In the genomic region with DNA sequence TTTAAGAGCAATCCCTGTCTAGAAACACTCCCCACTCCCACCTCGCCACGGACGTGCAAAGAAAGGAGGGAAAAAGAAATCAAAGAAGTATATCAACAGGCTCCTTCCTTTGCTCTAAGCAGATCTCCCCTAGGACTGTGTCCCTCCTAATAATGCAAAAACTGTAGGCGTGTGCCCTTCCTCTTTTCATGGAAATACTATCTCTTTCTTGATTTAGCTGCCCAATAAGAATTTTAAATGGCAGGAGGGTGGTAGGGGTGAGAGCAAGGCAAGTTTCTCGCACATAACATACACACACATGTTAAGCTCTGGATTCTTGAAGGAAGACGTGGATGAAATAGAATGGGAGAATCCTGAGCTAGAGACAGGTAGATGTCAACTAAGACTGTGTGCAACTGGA, we compare ENCODE assay signal across 8 mouse cellular contexts. TPM values are rescaled to one million over a fixed set of nuclear protein-coding genes. Genes with fewer than 3 reads are reported as not detected.
DNase-seq lines count a peak whose midpoint lies in the region; ATAC-seq and TF ChIP-seq lines count a peak whose summit lies in the region.
"Had no signal": no experiment of that assay in that cellular context is flagged by ENCODE, and none has a peak within 500 bp of the region (broad histone marks: within the 10 kb centered on the region; RNA-seq: fewer than 3 reads in every experiment).

No protein-coding gene starts in this region.

- peak; percentile 3 for DNase-seq in lung, postnatal 0 days (ENCODE audit: low spot score)
- DNase-seq in lung, postnatal 36 days, result no peak
- DNase-seq in forebrain, embryonic 11.5 days (ENCODE audit: low spot score), result no peak
- no peak for DNase-seq in limb, embryonic 14.5 days (ENCODE audit: low spot score)
- no peak for DNase-seq in embryo, embryonic 10.5 days (ENCODE audit: low spot score)
- no peak for DNase-seq in left cerebral cortex, postnatal 4 days

- H3K4me3 ChIP-seq in lung, postnatal 0 days (ENCODE audit: low read depth, low read length), result peak overlapping the region; percentile 55
- peak overlapping the region; percentile 58 for H3K4me3 ChIP-seq in forebrain, embryonic 11.5 days (ENCODE audit: low read depth, low read length)
- H3K4me3 ChIP-seq in limb, embryonic 14.5 days (replicated peaks; ENCODE audit: low read length), result peak overlapping the region; percentile 44
- peak overlapping the region; percentile 64 for H3K4me3 ChIP-seq in stomach, embryonic 14.5 days (ENCODE audit: low read depth, low read length)

- no peak for ATAC-seq in lung, postnatal 0 days
- ATAC-seq in forebrain, embryonic 11.5 days (replicated peaks; ENCODE audit: low FRiP score), result no peak
- no peak for ATAC-seq in limb, embryonic 14.5 days (ENCODE audit: low FRiP score, low read depth)
- no peak for ATAC-seq in stomach, embryonic 14.5 days (ENCODE audit: insufficient number of reproducible peaks, insufficient read depth, low FRiP score, low read depth)

- H3K4me1 ChIP-seq in lung, postnatal 0 days (ENCODE audit: insufficient read depth, low read depth, low read length), result no peaks in the 10 kb centered on the region
- peaks cover 8% of the 10 kb centered on the region; the same call in 1 of the 2 replicates for H3K4me1 ChIP-seq in forebrain, embryonic 11.5 days (replicated peaks; ENCODE audit: control insufficient read depth, insufficient read depth, low read length)
- H3K4me1 ChIP-seq in limb, embryonic 14.5 days (ENCODE audit: control insufficient read depth, insufficient read depth, low read length), result peaks cover 13% of the 10 kb centered on the region
- H3K4me1 ChIP-seq in stomach, embryonic 14.5 days (ENCODE audit: control insufficient read depth, insufficient read depth, low read length), result peaks cover 9% of the 10 kb centered on the region; the same call in 1 of the 2 replicates

- TF ChIP-seq CTCF in lung, postnatal 0 days (IDR thresholded peaks at IDR 0.05), result no peak

- 0 out of 2 replicates have a peak overlapping the region, but pooled peaks have one; percentile 24 for H3K9ac ChIP-seq in lung, postnatal 0 days (replicated peaks; ENCODE audit: low read depth)
- peak overlapping the region; percentile 73 for H3K9ac ChIP-seq in forebrain, embryonic 11.5 days (ENCODE audit: low read length)
- H3K9ac ChIP-seq in limb, embryonic 14.5 days (ENCODE audit: low read depth, low read length, severe bottlenecking), result peak overlapping the region; percentile 52; the same call in 1 of the 2 replicates
- H3K9ac ChIP-seq in stomach, embryonic 14.5 days (replicated peaks; ENCODE audit: low read depth, low read length), result no peak overlapping the region

- no peaks in the 10 kb centered on the region for H3K27me3 ChIP-seq in lung, postnatal 0 days (replicated peaks; ENCODE audit: insufficient read depth, low read length)
- H3K27me3 ChIP-seq in forebrain, embryonic 11.5 days (ENCODE audit: control insufficient read depth, insufficient read depth, low read length), result no peaks in the 10 kb centered on the region
- no peaks in the 10 kb centered on the region for H3K27me3 ChIP-seq in limb, embryonic 14.5 days (ENCODE audit: control insufficient read depth, insufficient read depth, low read length)
- H3K27me3 ChIP-seq in stomach, embryonic 14.5 days (ENCODE audit: control insufficient read depth, insufficient read depth, low read length), result no peaks in the 10 kb centered on the region

- H3K9me3 ChIP-seq in lung, postnatal 0 days (ENCODE audit: low read length), result no peaks in the 10 kb centered on the region
- H3K9me3 ChIP-seq in forebrain, embryonic 11.5 days (ENCODE audit: control insufficient read depth, low read length), result no peaks in the 10 kb centered on the region
- no peaks in the 10 kb centered on the region for H3K9me3 ChIP-seq in limb, embryonic 14.5 days (ENCODE audit: control insufficient read depth, low read length)
- no peaks in the 10 kb centered on the region for H3K9me3 ChIP-seq in stomach, embryonic 14.5 days (ENCODE audit: control insufficient read depth, low read depth, low read length)

- H3K36me3 ChIP-seq in lung, postnatal 0 days (ENCODE audit: insufficient read depth, low read length), result no peaks in the 10 kb centered on the region
- H3K36me3 ChIP-seq in forebrain, embryonic 11.5 days (ENCODE audit: control insufficient read depth, insufficient read depth, low read length), result no peaks in the 10 kb centered on the region; the same call in 1 of the 2 replicates
- H3K36me3 ChIP-seq in limb, embryonic 14.5 days (ENCODE audit: control insufficient read depth, insufficient read depth, low read length), result peaks cover 11% of the 10 kb centered on the region
- peaks cover 8% of the 10 kb centered on the region for H3K36me3 ChIP-seq in stomach, embryonic 14.5 days (ENCODE audit: control insufficient read depth, insufficient read depth, low read length)

- H3K27ac ChIP-seq in lung, postnatal 0 days (ENCODE audit: low read length), result 0 out of 2 replicates have a peak overlapping the region, but pooled peaks have one; percentile 11
- H3K27ac ChIP-seq in forebrain, embryonic 11.5 days (ENCODE audit: low read depth, low read length), result no peak overlapping the region
- no peak overlapping the region for H3K27ac ChIP-seq in limb, embryonic 14.5 days (replicated peaks; ENCODE audit: low read depth, low read length)
- peak overlapping the region; percentile 28; the same call in 1 of the 2 replicates for H3K27ac ChIP-seq in stomach, embryonic 14.5 days (ENCODE audit: low read length)

- peak overlapping the region; percentile 78 for H3K4me2 ChIP-seq in lung, postnatal 0 days (replicated peaks; ENCODE audit: low read depth, low read length)
- H3K4me2 ChIP-seq in forebrain, embryonic 11.5 days (ENCODE audit: low read depth, low read length, severe bottlenecking), result peak overlapping the region; percentile 79
- peak overlapping the region; percentile 67 for H3K4me2 ChIP-seq in limb, embryonic 14.5 days (replicated peaks; ENCODE audit: low read depth, low read length, severe bottlenecking)
- H3K4me2 ChIP-seq in stomach, embryonic 14.5 days (replicated peaks; ENCODE audit: low read depth, low read length), result peak overlapping the region; percentile 72

- no peak for TF ChIP-seq EP300 in lung, postnatal 0 days (IDR thresholded peaks at IDR 0.05)

- WGBS in lung, postnatal 0 days, result 57% methylated on average over 6 of the region's 6 CpGs
- WGBS in forebrain, embryonic 11.5 days, result 79% methylated on average over 6 of the region's 6 CpGs
- 74% methylated on average over 6 of the region's 6 CpGs for WGBS in limb, embryonic 14.5 days
- WGBS in stomach, embryonic 14.5 days, result 62% methylated on average over 6 of the region's 6 CpGs

- TF ChIP-seq POLR2A in limb, embryonic 14.5 days (IDR thresholded peaks at IDR 0.05; ENCODE audit: borderline replicate concordance, extremely low read depth, insufficient read depth, insufficient read length), result no peak

- intact Hi-C loops in left cerebral cortex, postnatal 4 days (cut with DNase I), result no loop called here

RNA-seq across cellular contexts. Expression of gene G6pc3, which starts 0.4 kb away (rescaled TPM):
- polyA plus RNA-seq in lung, postnatal 0 days (2015; fragmentation: Nextera tagmentation; extraction: Ambion mirVana), result 15.8 and 16.7 TPM in 2 replicates
- 30.6 and 32.2 TPM in 2 replicates for polyA plus RNA-seq in forebrain, embryonic 11.5 days (2014; fragmentation: Nextera tagmentation; extraction: Ambion mirVana)
- 42.7 and 60.4 TPM in 2 replicates for polyA plus RNA-seq in limb, embryonic 14.5 days (2012; rRNA removed)
- 27.6 and 33.7 TPM in 2 replicates for polyA plus RNA-seq in limb, embryonic 14.5 days (2014; fragmentation: Nextera tagmentation; extraction: Ambion mirVana)
- 34.4 and 36.6 TPM in 2 replicates for polyA plus RNA-seq in stomach, embryonic 14.5 days (2014; fragmentation: Nextera tagmentation; extraction: Ambion mirVana)
- total RNA-seq in left cerebral cortex, postnatal 4 days (2021), result 10 to 100 TPM; 34.6 to 35.4 TPM

RNA-seq across cellular contexts. Expression of gene Lsm12, which starts 3.9 kb away (rescaled TPM):
- 74.7 and 79.9 TPM in 2 replicates for polyA plus RNA-seq in lung, postnatal 0 days (2015; fragmentation: Nextera tagmentation; extraction: Ambion mirVana)
- 73.2 and 78.7 TPM in 2 replicates for polyA plus RNA-seq in forebrain, embryonic 11.5 days (2014; fragmentation: Nextera tagmentation; extraction: Ambion mirVana)
- 38.5 and 40.0 TPM in 2 replicates for polyA plus RNA-seq in limb, embryonic 14.5 days (2012; rRNA removed)
- polyA plus RNA-seq in limb, embryonic 14.5 days (2014; fragmentation: Nextera tagmentation; extraction: Ambion mirVana), result 83.8 and 86.0 TPM in 2 replicates
- 88.2 and 88.5 TPM in 2 replicates for polyA plus RNA-seq in stomach, embryonic 14.5 days (2014; fragmentation: Nextera tagmentation; extraction: Ambion mirVana)
- 10 to 100 TPM; 84.5 to 86.0 TPM for total RNA-seq in left cerebral cortex, postnatal 4 days (2021)

RNA-seq across cellular contexts. Expression of gene Tmem101, which starts 32.8 kb away (rescaled TPM):
- polyA plus RNA-seq in lung, postnatal 0 days (2015; fragmentation: Nextera tagmentation; extraction: Ambion mirVana), result 17.6 and 18.9 TPM in 2 replicates
- 35.7 and 38.9 TPM in 2 replicates for polyA plus RNA-seq in forebrain, embryonic 11.5 days (2014; fragmentation: Nextera tagmentation; extraction: Ambion mirVana)
- 37.1 and 47.9 TPM in 2 replicates for polyA plus RNA-seq in limb, embryonic 14.5 days (2012; rRNA removed)
- polyA plus RNA-seq in limb, embryonic 14.5 days (2014; fragmentation: Nextera tagmentation; extraction: Ambion mirVana), result 29.7 and 34.5 TPM in 2 replicates
- 23.0 and 24.8 TPM in 2 replicates for polyA plus RNA-seq in stomach, embryonic 14.5 days (2014; fragmentation: Nextera tagmentation; extraction: Ambion mirVana)
- 10 to 100 TPM; 23.8 to 26.4 TPM for total RNA-seq in left cerebral cortex, postnatal 4 days (2021)

RNA-seq across cellular contexts. Expression of gene Hdac5, which starts 41.0 kb away (rescaled TPM):
- polyA plus RNA-seq in lung, postnatal 0 days (2015; fragmentation: Nextera tagmentation; extraction: Ambion mirVana), result 65.6 and 79.0 TPM in 2 replicates
- 35.0 and 36.8 TPM in 2 replicates for polyA plus RNA-seq in forebrain, embryonic 11.5 days (2014; fragmentation: Nextera tagmentation; extraction: Ambion mirVana)
- 86.2 and 149 TPM in 2 replicates for polyA plus RNA-seq in limb, embryonic 14.5 days (2012; rRNA removed)
- 46.7 and 57.4 TPM in 2 replicates for polyA plus RNA-seq in limb, embryonic 14.5 days (2014; fragmentation: Nextera tagmentation; extraction: Ambion mirVana)
- polyA plus RNA-seq in stomach, embryonic 14.5 days (2014; fragmentation: Nextera tagmentation; extraction: Ambion mirVana), result 41.5 and 46.4 TPM in 2 replicates
- total RNA-seq in left cerebral cortex, postnatal 4 days (2021), result 100 to 1,000 TPM; 205 to 213 TPM

RNA-seq across cellular contexts. Expression of gene Nags, which starts 43.7 kb away (rescaled TPM):
- polyA plus RNA-seq in lung, postnatal 0 days (2015; fragmentation: Nextera tagmentation; extraction: Ambion mirVana), result 0.91 and 1.4 TPM in 2 replicates
- polyA plus RNA-seq in forebrain, embryonic 11.5 days (2014; fragmentation: Nextera tagmentation; extraction: Ambion mirVana), result not detected in 2 replicates
- 0.06 and 0.09 TPM in 2 replicates for polyA plus RNA-seq in limb, embryonic 14.5 days (2012; rRNA removed)
- not detected in 2 replicates for polyA plus RNA-seq in limb, embryonic 14.5 days (2014; fragmentation: Nextera tagmentation; extraction: Ambion mirVana)
- polyA plus RNA-seq in stomach, embryonic 14.5 days (2014; fragmentation: Nextera tagmentation; extraction: Ambion mirVana), result not detected in 2 replicates
- under 1 TPM in 1 of 2 experiments, not detected in 1; 0.16 TPM for total RNA-seq in left cerebral cortex, postnatal 4 days (2021)
- total RNA-seq: layer of hippocampus, adult 18-20 months had no signal

Comparison
In these comparisons a context has a peak if more than half of its experiments do, and no peak if none do; other contexts are left out.
1. H3K27ac ChIP-seq: peak in lung, postnatal 0 days (single experiment) and stomach, embryonic 14.5 days (single experiment); none in forebrain, embryonic 11.5 days (single experiment) and limb, embryonic 14.5 days (single experiment).
2. Peak in every context shown above with its lines, with median percentiles within 50 percentile points of each other: H3K4me2 ChIP-seq and H3K4me3 ChIP-seq.